Mouse (Mus musculus) left cerebral cortex, postnatal 4 days (tissue): Measurements from ENCODE around the gene Fam217b. TPM values are rescaled to one million over a fixed set of nuclear protein-coding genes. Genes with fewer than 3 reads are reported as not detected.

ENCODE experiments used
- DNase-seq: peaks from one replicate; pipeline ENCODE4 v3.0.0-alpha.2; 2022
- intact Hi-C: fragments of 180-260 bp; cut with DNase I; formaldehyde crosslinking; loops from one replicate; pipeline ENCODE4 v1.15.1; 2025
- total RNA-seq, 2 experiments: library from RNA; stranded (reverse); gene quantifications; 2 replicates each; pipeline ENCODE4 v1.2.3; 2021

Gene Fam217b
- total RNA-seq, 2 experiments from 2014 or later, result 24.9 to 26.4 TPM

- intact Hi-C loops, result no loop called here
- no peak for DNase-seq
Observed at GRCm38 (mm10) chr2:178433903-178434302, 19.6 kb downstream of the Fam217b start.

- DNase-seq, result no peak
- intact Hi-C loops, result no loop called here
Observed at GRCm38 (mm10) chr2:178437311-178437710, 23.0 kb downstream of the Fam217b start.

- intact Hi-C loops, result no loop called here
- DNase-seq, result no peak
Observed at GRCm38 (mm10) chr2:178449386-178449785, 35.1 kb downstream of the Fam217b start.

GRCm38 (mm10) chr2:178450236-178450635, 35.9 kb downstream of the Fam217b start:
- DNase-seq, result no peak
- intact Hi-C loops, result no loop called here

- intact Hi-C loops, result no loop called here
- no peak for DNase-seq
Observed at GRCm38 (mm10) chr2:178450961-178451360, 36.6 kb downstream of the Fam217b start.

GRCm38 (mm10) chr2:178454664-178455516, 40.6 kb downstream of the Fam217b start:
- intact Hi-C loops, result no loop called here
- DNase-seq, result peak; percentile 22

GRCm38 (mm10) chr2:178457414-178457813, 43.1 kb downstream of the Fam217b start:
- intact Hi-C loops, result no loop called here
- DNase-seq, result no peak

GRCm38 (mm10) chr2:178460353-178460752, 46.0 kb downstream of the Fam217b start:
- no peak for DNase-seq
- intact Hi-C loops, result no loop called here

- no peak for DNase-seq
- intact Hi-C loops, result no loop called here
Observed at GRCm38 (mm10) chr2:178471546-178472480, 57.5 kb downstream of the Fam217b start.

GRCm38 (mm10) chr2:178473916-178474315, 59.6 kb downstream of the Fam217b start:
- intact Hi-C loops, result no loop called here
- no peak for DNase-seq

Other genes with a start within 250 kb of the Fam217b start
- 1 to 10 TPM in 1 of 2 experiments, under 1 TPM in 1; 0.54 to 1.0 TPM for gene Sycp2, start 6.8 kb upstream of the Fam217b start, total RNA-seq
- 1 to 10 TPM; 7.3 to 7.5 TPM for gene Ppp1r3d, start 52 bp upstream of the Fam217b start, total RNA-seq
- under 1 TPM; 0.12 TPM for gene Cdh26, start 16.0 kb downstream of the Fam217b start, total RNA-seq